Mouse (Mus musculus) fat pad, adult 2 months (tissue): ENCODE results near the gene Cuta.
A peak's percentile ranks its signal among the peaks of the same experiment; 100 is the strongest.
"Not testable (repeated sequence)": the region's sequence is repeated elsewhere in the genome, so short reads cannot be mapped to it uniquely, and the experiment has no call there.

Source experiments
- DNase-seq: peaks from one replicate; pipeline ENCODE4 v3.0.0-alpha.2; 2011; ENCODE audit warnings: low read depth, low spot score; ENCODE audit errors: extremely low read depth

Cuta gene

GRCm38 (mm10) chr17:26939178-26939972 is at the start of gene Cuta:
TSS of gene Cuta (minus strand) at chr17:26939569.
- peak; percentile 90 for DNase-seq

DNA sequence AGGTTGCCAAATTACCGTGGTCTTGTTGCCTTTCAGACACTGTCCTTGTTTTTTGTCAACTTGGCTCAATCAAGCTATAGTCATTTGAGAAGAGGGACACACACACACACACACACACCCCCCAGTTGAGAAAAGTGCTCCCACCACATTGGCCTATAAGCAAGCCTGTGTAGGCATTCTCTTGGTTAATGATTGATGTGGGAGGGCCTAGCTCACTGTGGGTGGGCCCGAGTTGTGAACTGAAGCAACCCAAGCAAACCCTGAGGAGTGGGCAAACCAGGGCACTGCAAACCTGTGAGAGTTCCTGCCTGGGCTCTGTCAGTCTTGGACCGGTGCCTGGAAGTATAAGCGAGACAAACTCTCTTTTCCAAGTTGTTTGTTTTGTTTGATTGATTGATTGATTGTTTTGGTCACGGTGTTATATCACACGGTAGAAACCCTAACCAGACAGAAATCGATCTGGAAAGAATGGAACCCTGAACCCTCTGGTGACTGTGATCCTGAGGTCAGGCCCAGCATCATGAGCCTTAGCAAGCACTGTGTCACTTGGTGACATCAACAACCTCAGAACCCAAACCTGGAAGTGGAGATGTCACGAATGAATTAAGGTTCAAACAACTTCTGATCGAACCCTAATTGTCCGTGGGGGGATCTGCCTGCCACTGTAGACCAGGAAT is 46.3 kb upstream of the Cuta start:
- DNase-seq = no peak

GRCm38 (mm10) chr17:26983382-26983781 is 44.0 kb upstream of the Cuta start:
- DNase-seq = no peak

DNA sequence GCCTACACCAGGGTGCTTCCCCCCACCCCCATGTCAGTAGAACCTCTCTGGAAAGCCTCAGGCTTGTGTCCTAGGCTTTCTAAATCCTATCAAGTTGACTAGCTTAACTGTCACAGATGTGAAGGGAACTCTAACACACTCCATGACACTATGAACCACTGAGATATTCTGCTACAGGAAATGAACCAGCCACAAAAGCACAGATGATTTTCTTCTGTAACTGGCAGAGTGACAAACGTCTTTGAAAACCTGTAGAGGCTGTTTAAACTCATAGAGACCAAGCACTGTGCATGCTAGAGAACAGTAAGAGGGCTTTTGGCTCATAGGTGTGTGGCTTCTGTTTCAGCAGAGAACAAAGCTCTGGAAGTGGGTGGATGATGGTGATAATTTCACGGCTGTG is 41.7 kb upstream of the Cuta start:
- DNase-seq = no peak

- DNase-seq = no peak
These were observed 40.1 kb upstream of the Cuta start for GRCm38 (mm10) chr17:26979426-26979825.

DNA sequence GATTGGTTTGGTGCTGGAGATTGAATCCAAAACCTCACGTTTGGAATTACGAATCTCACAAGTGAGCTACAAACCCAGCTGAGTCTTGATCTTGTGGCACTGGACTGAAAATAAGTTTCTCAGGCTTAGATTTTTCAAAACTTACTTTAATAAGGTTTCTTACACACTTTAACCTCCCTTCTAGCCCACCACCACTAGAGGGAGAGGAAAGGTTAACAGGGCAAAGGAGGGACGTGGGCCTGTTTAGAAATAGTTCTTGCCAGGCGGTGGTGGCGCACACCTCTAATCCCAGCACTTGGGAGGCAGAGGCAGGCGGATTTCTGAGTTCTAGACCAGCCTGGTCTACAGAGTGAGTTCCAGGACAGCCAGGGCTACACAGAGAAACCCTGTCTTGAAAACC is 38.0 kb upstream of the Cuta start:
- DNase-seq = not testable (repeated sequence)

DNA sequence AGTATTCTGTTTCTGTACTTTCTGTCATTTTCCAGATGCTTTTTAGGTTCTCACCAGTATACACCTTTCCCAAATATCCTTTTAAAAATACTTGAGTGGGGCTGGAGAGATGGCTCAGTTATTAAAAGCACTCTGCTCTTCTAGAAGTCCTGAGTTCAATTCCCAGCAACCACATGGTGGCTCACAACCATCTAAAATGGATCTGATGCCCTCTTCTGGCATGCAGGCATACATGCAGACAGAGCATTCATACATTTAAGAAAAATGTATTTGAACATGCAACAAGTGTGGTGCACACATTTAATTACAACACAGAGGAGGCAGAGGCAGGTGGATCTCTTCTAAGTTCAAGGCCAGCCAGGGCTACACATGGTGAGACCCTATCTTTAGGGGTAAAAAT is 36.0 kb upstream of the Cuta start:
- DNase-seq = no peak

DNA sequence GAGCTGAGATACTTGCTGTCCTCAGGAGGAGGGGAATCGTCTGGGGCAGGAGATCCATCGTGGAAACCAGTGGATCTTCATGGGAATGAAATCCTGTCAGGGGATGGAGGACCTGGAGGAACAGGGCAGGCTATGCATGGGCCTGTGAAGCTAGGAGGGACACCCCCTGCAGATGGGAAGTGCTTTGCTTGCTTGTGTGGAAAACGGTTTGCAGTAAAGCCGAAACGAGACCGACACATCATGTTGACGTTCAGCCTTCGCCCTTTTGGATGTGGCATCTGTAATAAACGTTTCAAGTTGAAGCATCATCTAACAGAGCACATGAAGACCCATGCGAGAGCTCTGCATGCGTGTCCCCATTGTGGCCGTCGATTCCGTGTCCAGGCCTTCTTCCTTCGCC is 35.2 kb upstream of the Cuta start:
- no peak for DNase-seq

- DNase-seq = peak; percentile 40
These were observed 33.6 kb upstream of the Cuta start, which contains the start of gene Zbtb9 for GRCm38 (mm10) chr17:26972703-26973574. TSS of gene Zbtb9 (plus strand) at chr17:26973167.

- no peak for DNase-seq
These were observed 32.7 kb upstream of the Cuta start for GRCm38 (mm10) chr17:26972107-26972506.

DNA sequence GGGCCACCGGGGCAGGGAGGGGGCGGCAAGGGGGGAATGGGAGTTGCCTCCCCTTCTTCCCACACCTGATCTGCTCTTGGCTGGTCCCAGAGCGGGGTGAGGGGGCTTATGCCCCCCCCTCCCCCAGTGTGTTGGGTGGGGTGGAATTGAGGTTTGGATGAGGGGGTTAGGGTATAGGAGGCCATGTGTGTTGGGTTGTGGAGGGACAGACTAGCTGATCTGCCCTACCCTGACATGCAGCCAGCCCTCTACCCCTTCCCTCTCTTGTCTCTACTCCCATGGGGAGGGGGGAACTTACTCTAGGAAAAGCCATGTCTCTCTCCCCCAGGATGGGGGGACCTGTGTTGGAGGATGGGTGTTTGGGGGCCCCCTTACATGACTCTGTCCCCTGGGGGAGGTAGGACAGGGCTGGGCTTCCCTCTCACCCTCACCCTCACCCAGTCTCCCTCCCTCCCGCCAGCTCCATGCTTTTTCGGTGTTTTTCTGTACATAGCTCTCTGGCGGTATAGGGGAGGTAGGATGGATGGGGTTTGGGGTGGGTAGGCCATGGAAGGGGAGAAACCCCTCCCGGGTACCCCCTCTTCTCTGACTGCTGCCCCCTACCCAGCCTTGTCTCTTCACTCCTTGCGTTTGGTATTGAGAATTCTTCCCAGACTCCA is 32.0 kb upstream of the Cuta start:
- no peak for DNase-seq

DNA sequence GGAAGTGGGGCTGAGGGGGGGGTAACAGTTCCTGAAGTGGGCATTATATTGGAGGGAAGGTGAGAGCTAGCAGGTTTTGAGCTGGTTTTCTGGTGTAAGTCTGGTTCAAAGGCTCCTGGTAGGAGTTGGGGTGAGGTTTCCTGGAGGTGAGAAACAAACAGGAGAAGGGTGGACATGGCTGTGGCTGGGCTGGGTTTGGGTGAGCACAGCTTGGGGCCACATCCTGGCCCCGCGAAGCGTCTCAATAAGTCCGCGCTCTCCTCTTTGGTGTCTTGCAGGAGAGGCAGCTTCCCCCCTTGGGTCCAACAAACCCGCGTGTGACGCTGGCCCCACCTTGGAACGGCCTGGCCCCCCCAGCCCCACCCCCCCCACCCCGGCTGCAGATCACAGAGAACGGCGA is 30.9 kb upstream of the Cuta start:
- DNase-seq = no peak

GRCm38 (mm10) chr17:26969257-26969656 is 29.9 kb upstream of the Cuta start:
- no peak for DNase-seq

DNA sequence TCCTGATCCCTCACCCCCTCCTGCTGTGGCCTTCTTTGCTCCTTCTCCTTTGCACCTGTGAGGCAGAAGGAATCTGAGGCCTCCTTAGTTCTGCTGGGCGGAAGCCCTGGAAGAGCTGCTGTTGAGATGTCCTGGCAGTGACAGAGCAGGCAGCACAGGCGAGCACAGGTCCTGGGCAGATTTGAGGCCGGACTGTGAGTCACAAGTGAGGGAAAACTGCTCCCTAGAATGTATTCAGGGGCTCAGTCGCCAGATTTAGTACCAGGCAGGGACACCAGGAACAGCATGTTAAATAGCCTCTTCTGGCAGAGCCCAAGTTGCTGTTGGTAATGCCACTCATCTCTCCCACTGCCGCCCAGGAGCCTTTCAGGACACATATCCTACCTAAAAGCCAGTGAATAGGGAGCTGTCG is 28.8 kb upstream of the Cuta start:
- DNase-seq = no peak

GRCm38 (mm10) chr17:26967477-26967876 is 28.1 kb upstream of the Cuta start:
- no peak for DNase-seq

GRCm38 (mm10) chr17:26966993-26967392 is 27.6 kb upstream of the Cuta start:
- no peak for DNase-seq

DNA sequence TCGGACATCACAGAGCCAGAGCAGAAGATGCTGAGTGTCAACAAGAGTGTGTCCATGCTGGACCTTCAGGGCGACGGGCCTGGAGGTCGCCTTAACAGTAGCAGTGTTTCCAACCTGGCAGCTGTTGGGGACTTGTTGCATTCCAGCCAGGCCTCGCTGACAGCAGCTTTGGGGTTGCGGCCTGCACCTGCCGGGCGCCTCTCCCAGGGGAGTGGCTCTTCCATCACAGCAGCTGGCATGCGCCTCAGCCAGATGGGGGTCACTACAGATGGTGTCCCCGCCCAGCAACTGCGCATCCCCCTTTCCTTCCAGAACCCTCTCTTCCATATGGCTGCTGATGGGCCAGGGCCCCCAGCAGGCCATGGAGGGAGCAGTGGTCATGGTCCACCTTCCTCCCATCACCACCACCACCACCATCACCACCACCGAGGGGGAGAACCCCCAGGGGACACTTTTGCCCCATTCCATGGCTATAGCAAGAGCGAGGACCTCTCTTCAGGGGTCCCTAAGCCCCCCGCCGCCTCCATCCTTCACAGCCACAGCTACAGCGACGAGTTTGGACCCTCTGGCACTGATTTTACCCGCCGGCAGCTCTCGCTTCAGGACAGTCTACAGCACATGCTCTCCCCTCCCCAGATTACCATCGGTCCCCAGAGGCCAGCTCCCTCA is 22.3 kb upstream of the Cuta start:
- DNase-seq = no peak

GRCm38 (mm10) chr17:26959815-26960214 is 20.4 kb upstream of the Cuta start:
- no peak for DNase-seq

DNA sequence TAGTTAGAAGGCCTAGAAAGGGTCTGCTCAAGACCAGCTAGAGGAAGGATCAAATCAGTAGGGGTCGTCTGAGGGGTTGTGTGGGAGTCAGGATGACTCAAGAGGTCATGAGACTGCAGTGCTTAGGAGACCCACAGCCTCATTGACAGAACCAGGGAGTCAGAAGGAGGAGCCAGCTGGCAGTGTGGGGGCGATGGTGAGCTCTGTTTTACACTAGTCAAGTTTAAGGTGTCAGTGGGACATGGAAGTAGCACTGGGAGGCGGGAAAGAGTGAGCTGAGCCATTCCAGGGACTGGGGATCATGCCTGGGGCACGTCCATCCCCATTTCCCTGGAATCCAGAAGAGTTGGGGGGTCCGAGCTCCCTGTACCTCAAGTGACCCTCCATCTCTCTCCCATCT is 19.5 kb upstream of the Cuta start:
- no peak for DNase-seq

- DNase-seq = no peak
These were observed 18.5 kb upstream of the Cuta start for GRCm38 (mm10) chr17:26957872-26958271.
